Mouse (Mus musculus) frontal cortex, postnatal 14 days (tissue): ENCODE results near the gene Bmx.

Source experiments
- DNase-seq, 2 experiments: peaks; one replicate each; pipeline ENCODE4 v3.0.0; 2022; ENCODE audit warnings: low spot score in 2 of 2

The Bmx gene

DNA sequence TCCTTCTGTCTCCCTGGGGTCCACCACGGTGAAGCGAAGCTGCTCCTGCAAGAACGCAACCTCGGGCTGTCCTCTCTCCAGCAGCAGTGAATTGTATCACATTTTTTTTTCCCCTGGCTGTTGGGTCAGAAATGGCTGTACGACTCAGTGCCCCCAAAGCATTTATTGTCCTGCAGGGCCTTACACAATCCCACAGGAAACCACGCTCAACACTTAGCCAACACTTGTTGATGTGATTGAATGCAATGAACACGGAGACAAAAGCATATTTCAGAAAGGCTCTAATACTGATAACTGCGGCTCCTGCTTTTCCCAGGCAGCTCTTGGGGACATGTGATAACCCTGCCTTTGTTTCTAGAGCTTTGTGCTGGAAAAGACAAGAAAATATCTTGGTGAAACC, at the start of gene Bmx:
TSS of gene Bmx (minus strand) at position 137 of the 400 bp plus-strand sequence.
- no peak for DNase-seq

- DNase-seq: no peak
These were observed 48.3 kb upstream of the Bmx start for GRCm38 (mm10) chrX:164306250-164306649.

GRCm38 (mm10) chrX:164291147-164291546, 33.2 kb upstream of the Bmx start:
- DNase-seq: no peak

DNA sequence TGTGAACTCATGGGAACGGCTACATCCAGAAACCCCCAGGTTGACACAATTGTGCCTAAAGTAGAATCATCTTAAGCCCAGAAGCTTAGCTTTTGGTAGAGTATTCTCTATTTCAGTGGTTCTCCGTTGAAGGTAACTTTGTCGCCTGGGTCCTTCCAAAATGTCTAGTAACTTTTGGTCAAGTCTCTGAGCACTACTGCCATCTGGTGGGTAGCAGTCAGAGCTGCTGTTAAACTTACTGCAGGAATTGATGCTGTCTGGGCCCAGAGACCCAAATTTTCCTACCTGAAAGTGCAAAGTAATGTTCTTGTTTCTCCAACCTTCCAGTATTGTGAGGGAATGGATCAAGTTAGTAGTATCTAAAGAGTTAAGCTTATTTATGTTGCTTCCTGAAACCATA, 29.1 kb upstream of the Bmx start:
- no peak for DNase-seq

- DNase-seq: no peak
These were observed 25.8 kb upstream of the Bmx start for GRCm38 (mm10) chrX:164283808-164284207.

DNA sequence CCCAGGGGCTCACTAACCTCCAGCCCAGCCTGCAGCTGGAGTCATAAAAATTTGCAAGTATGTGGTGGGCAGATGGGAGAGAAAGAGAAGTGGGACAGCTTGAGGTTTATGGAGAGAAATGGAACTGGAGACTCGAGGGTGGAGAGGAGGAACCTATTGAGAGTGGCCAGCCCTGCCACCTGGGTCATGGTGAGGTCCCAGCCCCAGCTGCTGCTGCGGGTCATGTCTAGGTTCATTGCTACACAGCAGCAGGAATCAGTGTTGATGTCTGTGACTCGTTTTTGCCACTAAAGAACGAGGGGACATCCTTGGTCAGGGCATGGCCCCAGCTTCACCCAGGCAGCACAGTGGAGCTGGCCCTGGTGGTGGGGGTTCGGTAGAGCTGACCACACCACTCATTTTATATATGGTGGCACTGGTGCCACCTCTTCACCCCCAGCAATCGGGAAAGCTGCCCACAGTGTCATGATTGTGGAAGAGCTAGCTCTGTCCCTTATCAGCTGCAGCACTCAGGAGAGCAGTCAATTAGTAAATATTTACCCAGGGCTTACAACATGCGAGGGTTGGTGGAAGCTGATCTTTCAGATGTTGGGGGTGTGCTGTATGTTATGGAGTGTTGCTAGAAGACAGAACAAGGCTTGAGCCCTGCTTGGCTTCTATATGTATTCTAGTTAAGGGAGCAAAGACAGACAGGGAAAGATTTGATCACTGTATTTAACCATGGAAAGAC, 23.1 kb upstream of the Bmx start:
- no peak for DNase-seq

- no peak for DNase-seq
These were observed 17.5 kb upstream of the Bmx start for GRCm38 (mm10) chrX:164275536-164275935.

GRCm38 (mm10) chrX:164270603-164271002, 12.6 kb upstream of the Bmx start:
- DNase-seq: no peak

- DNase-seq: peak; percentile 10 to 25
These were observed 11.3 kb upstream of the Bmx start, which contains the start of gene Pir for GRCm38 (mm10) chrX:164269285-164269761. TSS of gene Pir (plus strand) at chrX:164269371.

DNA sequence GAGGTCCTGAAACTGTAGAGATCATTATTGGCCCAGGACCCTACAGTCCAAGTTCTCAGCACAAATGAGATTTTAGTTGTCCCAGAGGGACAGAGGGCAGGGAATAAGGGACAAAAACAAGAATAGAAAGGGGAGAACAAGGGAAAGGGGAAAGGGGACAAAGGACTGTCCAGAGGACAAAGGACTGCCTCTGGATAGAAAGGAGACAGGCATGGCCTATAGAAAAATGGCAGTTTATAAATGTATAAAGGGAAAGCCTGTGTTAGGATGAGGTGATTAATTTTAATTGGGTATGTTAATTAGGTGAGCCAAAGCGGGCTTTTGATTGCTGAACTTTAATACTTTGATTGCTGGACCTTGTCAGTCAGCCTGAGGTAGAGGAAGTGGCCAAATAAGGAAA, 6.9 kb upstream of the Bmx start:
- DNase-seq: no peak

- DNase-seq: no peak
These were observed 4.3 kb upstream of the Bmx start for GRCm38 (mm10) chrX:164262286-164262685.

DNA sequence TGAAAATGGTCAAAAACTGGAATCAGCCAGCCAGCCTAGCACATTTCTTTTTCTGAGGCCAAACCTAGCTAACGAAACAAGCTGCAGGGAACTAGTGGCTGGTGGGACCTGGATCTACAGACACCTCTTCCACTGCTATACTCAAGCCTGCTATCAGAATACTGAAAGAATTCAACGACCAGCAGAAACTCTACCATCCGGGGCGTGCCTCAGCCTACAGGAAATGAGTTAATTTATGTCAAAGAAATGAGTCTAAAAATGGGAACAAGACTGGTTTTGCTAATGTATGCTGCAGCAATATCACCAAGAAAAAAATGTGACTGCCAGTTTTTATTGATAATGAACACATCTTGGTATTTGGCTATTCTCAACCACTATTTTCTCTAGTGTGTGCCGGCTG, 669 bp upstream of the Bmx start:
- no peak for DNase-seq

GRCm38 (mm10) chrX:164256527-164256926, 1.5 kb downstream of the Bmx start:
- DNase-seq: no peak

DNA sequence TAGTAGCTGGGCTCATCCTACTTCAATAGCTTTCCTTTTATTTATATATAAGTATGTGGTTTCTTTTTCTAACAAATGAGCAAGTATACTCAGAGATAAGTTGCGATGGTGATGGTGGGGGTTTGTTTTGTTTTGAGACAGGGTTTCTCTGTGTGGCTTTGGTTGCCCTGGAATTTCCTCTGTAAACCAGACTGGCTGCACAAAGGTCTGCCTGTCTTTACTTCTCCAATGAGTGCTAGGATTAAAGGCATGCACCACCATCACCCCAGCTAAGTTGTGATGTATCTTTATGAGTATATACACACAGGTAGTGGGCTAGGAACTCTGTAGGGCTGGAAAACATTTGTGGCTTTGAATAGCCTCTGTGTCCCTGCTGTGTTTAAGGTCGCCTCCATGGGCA, 11.3 kb downstream of the Bmx start:
- no peak for DNase-seq

GRCm38 (mm10) chrX:164245714-164246113, 12.3 kb downstream of the Bmx start:
- DNase-seq: no peak

- no peak for DNase-seq
These were observed 24.6 kb downstream of the Bmx start for GRCm38 (mm10) chrX:164233380-164233779.

DNA sequence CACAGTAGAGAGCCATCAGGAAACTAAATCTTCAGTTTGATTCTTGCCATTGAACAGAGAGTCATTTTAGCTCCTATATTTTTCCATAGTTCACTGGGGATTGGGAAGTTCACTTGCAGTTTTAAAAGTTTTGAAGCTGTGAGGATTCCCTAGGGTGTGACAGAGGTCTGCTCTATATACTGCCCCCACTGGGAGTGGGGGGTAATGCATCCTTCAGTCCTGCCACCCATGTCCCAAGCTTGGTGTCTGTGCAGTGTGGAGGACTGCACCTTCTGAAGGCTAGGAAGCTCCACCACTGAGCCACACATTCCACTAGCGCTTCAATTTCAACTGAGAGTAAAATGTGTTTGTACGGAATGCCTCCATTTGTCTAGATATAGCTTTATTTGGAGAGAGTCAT, 36.0 kb downstream of the Bmx start:
- DNase-seq: no peak

- no peak for DNase-seq
These were observed 57.4 kb downstream of the Bmx start for GRCm38 (mm10) chrX:164200547-164200946.

DNA sequence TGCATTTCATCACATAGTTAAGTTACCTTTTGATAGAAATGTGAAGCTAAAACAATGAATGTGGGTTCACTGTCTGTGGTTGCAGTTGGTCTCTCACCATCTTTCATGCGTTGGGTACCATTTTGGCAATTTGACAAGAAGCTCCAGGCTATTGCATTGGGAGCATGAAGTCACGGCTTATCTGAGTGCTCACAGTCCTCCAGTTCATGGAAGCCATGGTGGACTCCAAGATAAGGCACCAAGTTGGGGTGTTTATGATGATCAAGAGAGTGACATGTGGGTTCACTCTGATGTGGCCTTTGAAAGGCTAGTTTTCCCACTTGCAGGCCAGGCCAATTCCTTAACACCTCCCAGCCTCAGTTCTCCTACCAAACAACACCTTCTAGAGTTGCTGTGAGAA, 60.3 kb downstream of the Bmx start:
- no peak for DNase-seq

DNA sequence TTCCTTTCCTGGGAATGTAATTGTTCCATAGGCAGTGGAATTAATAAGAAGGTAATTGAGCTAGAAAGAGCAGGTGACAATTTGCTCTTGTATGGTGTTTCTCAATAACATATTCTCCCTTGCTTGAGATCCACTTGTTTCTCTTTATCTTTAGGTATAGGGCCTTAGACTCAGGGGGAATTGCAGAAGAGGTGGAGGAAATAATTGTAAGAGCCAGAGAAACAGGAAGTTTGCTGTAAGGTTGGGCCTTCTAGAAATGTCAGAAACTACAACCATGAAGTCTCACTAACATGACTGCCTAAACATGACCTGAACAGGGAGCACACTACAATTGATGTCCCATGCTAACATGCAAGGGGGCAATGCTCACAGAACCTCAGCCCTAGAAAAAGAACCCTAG, 68.1 kb downstream of the Bmx start:
- no peak for DNase-seq

- peak in 1 of 2 experiments; percentile 5 for DNase-seq
These were observed 74.1 kb downstream of the Bmx start for GRCm38 (mm10) chrX:164183844-164184243.

DNA sequence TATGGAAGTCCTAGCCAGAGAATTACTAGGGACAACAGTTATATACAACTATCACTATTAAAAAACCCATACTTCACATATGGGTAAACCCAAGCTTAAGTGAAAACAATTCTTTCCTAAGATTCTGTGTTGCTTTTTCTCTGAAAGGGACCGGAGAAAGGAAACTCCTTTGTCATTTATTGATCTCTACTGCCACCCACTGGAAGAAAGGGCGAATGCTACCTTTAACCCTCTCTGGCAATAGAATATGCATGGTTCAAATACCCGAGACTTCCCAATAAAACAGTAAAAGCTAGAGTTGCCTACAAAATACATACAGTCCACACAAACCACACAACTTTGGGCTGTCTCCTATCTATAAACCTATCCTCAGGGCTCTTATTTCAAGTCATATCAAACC, 78.2 kb downstream of the Bmx start:
- DNase-seq: peak in 1 of 2 experiments; percentile 40

GRCm38 (mm10) chrX:164178856-164179255, 79.1 kb downstream of the Bmx start:
- no peak for DNase-seq

DNA sequence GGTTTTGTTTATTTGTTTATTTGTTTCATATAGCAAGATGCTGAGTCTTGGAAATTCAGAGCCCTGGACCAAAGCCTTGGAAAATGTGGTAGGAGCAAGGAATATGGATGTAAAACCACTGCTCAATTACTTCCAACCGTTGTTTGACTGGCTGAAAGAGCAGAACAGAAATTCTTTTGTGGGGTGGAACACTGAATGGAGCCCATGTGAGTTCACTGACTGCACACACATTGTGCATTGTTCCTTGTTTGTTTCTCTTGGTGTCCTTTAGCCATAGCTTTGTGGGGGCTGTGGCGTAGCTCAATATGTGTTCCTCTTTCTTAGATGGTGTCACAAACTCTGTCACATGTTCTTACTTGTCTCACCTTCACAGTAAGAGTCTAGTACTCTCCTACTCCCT, 82.2 kb downstream of the Bmx start:
- no peak for DNase-seq
